Mouse (Mus musculus) T-cell, adult 2 months (primary cell): ENCODE results near the gene Myo7a.
A peak's percentile ranks its signal among the peaks of the same experiment; 100 is the strongest.

Source experiments
- DNase-seq: peaks from one replicate; pipeline ENCODE4 v3.0.0; 2022; ENCODE audit warnings: low spot score

The Myo7a gene

DNA sequence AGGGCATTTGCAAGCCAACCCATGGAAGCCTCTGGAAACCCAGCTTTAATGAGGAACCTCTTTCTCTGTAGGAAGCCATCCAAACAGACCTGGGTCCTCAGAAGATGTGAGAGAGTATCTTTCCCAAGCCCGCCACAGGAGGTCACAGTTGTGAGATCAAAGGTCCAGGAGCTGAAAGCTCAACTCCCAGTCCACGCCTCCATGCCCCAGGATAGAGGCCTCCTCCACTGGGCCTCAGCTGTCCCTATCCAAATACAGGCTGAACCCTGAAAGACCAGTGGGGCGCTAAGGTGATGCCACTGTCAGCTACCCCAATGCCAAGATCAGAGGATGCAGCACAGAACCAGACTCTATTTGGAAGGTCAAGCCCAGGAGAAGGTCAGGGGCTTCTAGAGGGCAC, 23.3 kb upstream of the Myo7a start:
- no peak for DNase-seq

DNA sequence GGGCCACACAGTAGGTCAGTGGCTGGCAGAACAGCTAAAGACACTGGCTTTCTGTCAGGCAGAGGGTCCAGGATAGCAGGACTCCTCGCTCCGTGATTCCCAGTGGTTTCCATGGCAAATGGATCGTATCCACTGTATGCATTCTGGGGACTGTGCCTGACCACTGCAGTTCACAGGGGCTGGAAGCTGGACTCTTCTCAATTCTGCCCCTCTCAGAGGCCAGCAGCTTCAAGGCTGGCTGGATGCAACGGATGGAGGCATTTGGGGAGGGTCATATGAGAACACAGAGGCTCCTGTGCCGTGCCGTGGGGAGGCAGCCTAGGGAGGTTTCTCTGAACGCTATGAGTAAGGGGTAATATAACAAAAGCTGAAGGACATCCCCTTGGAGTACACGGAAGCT, 22.9 kb upstream of the Myo7a start:
- DNase-seq, result no peak

DNA sequence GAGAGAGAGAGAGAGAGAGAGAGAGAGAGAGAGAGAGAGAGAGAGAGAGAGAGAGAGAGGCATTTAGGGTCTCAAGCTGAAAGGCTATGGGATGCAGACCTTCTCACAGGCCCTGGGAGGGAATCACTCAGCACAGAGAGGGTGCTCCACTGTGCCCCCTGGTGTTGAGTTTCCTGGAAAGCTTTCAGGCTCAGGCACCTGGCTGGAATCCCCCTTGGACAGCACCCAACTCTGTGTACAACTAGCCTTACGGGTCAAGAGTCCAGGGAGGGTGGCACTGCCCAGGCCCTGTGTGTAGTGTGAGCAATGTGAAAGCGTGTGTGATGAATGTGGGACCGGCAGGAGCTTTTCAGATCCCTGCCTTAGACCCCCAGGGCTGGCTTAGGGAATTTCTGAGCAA, 21.9 kb upstream of the Myo7a start:
- DNase-seq, result no peak

DNA sequence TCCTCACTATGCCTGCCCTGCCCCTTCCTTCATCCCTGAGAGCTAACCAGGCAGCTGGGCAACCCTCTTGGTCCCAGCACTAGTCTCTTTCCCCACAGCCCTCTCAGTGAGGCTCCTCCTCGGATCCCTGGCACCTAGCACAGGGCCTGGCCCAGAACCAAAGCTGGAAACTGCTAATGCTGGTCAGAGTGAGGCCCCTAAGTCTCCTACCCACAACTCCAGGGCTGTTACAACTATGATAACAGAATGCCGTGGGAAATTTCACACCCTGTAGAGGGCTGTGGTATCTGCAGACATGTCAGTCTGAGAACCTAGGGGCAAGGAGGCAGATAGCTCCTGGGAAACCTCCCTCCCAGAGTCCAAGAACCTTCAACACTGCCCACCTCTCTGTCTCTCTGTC, 21.3 kb upstream of the Myo7a start:
- DNase-seq, result no peak

DNA sequence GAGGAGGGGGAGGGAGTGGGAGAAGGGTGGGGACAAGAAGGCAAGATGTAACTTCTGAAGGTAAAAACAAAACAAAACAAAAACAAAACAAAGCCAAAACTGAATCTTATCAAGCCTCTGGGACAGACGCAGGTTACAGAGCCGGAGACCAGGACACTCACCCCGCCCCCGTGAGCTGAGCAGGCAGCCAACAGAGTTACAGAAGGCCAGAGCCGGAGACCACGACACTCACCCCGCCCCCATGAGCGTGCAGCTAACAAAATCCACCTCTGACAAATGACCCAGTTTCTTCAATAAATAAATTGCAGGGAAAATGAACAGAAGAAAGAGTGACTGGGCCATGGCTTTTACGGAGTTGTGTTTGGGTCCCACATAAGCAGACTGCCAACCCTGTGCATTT, 19.9 kb upstream of the Myo7a start:
- DNase-seq, result no peak

DNA sequence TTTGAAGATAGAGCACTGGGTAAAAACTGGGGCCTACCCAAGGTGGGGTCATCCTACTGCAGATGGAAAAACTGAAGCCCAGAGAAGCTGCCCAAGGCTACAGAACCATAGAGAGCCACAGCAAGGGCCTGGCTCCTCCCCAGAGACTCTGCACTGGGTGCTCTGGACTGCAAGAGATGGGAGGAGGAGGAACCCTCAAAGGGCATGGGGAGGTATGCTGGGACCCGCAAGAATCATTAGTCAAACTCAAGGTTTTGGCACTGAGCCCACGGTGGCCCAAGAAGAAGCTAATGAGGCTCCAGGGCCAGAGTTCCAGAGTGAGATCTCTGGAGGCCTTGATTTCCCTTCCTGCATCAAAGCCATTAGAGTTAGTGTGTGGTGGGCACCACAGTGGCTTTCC, 18.7 kb upstream of the Myo7a start:
- no peak for DNase-seq

DNA sequence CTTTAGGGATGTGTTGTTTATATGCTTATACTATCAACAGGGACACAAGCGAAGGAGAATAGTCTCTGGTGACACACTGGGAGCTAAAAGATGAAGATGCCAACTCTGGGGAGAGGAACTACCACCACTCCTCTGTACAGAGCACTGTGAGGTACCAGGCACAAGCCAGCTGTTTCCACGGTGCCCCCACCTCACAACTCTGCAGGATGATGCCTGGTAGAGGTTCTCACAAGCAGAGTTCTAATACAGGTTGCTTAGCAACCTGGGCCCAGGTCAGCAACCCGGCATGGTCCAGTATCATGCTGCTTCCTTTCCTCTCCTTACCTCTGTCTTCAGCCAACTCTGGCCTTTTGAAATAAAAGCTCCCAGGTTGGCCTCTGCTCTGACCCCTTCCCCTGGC, 18.3 kb upstream of the Myo7a start:
- DNase-seq, result no peak

DNA sequence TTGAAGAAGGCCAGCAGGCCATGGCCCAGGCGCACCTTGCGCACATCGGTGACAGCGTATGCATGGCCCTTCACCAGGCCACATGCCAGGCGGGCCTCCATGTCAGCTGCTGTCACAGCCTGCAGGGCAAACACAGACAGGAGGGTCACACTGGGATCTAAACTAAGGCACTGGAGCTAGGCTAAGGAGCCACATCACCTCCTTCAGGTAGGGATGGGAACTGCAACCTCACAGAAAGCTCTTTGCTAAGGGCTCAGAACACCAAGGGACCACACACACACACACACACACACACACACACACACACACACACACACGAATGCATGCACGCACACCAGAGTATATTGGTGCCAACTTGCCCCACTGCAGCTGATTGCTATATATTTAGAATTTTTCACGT, 12.4 kb upstream of the Myo7a start:
- DNase-seq, result no peak

DNA sequence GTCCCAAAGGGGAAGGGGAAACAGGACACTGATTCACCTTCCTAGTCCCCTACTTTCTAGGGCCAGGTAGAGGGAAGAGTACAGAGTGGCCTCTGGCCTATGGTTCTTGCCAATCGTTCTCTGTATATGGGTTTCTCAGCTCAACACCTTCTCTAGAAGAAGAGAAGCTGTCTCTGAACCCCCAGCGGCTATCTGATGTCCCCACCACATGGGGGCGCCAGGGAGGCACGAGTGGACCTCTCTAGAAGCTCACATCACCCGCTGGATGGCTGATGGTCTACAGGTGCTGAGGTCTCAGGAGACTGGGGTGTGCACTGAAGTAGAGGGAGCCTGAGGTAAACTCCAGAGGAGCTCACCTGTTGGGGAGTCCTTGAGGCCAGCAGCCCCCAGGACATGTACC, 6.1 kb upstream of the Myo7a start:
- no peak for DNase-seq

DNA sequence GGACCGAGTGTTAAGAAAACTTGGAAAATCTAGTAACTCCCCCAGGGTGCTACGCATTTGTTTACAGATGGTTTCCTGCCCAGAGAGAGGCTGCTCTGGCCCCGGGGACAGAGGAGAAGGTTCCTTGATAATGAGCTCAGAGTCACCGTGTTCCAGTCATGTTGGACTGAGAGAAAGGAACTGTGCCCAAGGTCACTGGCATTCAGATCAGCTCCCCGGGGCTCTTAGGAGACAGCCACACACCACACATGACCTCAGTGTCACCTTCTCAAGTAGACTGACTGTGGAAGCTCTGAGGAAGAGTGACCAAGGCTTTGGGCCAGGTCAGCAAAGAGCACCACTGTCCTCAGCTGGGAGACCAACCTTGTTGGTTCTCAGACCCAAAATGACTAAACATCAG, 5.4 kb upstream of the Myo7a start:
- no peak for DNase-seq

DNA sequence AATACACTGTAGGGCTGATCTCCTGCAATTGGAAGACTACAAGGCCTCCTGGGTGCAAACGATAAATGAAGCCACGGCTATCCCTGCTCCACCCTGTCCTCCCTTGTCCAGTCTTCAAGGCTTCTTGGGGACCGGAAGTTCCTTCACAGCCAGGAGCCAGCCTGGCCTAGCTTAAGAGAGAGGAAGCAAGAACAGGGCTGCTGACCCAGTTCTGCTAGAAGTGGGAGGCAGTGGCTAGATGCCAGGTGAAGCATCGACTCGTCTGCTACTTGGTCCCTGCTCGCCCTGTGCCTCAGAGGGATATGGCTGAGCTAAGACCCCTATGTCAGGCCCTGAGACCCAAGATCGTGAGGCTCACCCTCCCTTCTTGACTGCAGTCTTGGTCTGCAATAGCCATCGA, 2.3 kb upstream of the Myo7a start:
- DNase-seq, result no peak

DNA sequence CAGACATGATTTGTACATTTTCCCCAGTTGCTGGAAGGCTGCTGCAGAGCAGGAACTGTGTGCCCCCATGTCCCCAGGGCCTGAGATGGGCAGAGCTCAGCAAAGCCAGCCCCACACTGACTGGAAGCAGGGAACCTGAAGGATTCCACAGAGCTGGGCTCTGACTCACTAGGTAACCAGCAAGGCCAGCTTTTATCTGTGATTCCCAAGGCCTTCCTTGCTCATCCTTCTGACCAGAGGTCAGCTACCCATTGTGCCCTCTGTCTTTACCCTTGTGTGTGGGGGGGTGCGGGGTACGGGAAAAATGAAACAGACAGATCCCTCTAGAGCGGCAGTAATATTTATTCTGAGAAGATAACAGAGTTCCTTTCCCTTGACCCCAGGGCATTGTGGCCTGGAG, 1.9 kb upstream of the Myo7a start:
- no peak for DNase-seq

DNA sequence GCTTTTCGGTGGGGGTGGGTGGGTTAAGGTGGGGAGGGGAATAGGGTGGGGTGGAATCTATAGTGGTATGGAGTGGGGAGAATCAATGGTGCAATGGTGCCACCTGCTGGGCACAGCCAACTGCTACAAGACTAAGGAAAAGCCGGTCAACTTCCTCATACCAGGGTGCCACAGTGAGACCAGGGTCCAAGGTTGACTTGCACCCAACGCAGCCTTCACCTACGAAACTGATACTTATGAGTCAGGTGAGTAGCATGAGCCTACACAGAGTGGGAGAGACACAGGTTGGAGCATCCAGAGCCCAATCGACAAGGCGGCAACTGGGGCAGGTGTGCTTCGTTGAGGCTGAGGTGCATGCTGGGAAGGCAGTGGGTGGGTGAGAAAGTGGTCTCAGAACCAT, 1.0 kb upstream of the Myo7a start:
- peak; percentile 64 for DNase-seq

DNA sequence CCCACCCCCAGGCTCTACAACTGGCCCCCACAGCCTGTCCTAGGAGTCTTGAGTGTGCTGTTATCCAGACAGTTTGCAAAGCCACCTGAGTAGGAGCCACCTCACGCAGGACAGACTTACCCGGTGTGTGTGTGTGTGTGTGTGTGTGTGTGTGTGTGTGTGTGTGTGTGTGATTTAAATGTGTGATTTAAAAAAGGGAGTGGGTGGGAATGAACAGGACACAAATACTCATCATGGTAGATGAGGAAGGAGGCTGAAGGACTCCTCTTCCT, 573 bp upstream of the Myo7a start:
- DNase-seq, result no peak

DNA sequence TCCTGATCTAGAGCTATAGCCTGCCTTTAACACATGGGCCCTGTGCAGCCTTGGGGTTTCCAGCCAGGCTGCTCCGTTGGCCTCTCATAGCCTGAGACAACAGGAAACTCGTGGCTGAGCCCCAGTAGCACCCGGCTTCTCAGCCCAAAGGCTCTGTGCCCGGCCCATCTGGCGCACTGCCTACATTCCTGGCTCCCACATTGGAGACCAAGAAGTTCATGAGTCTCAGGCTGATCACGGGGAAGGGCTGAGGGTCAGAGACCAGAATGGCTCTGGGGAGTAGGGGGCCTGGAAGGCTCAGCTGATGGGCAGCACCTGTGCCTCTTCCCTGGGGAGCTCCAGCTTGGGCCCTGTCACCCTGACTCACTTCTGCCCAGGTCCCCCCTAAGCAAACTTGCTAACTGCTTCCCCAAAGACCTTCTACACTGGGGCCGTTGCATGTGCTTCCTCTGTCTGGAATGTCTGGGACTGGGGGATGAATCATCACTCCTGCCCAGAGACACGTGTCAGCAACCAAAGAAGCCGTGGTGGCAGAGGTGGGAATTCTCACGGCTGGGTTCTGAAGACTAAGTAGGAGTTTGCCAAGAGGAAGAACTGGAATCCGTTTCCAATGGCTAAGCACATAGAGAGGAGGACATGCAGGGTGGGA, 2.2 kb downstream of the Myo7a start:
- no peak for DNase-seq

DNA sequence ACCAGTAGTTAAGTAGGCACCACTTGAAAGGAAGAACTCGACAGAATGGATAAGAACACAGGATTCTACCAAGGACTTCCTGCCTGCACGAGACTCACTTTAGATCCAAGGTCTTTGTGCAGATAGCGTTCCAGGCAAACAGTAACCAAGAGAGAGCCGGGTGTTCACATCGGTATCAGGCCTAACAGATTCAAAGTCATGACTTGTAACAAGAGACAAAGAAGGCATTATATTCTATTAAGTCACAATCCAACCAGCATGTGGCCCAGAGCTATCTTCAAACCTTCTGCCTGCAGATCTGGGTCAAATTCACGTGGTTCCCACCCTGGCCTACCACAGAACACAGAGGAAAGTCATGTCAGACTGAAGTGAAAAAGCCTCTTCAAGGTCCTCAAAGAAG, 4.7 kb downstream of the Myo7a start:
- no peak for DNase-seq

DNA sequence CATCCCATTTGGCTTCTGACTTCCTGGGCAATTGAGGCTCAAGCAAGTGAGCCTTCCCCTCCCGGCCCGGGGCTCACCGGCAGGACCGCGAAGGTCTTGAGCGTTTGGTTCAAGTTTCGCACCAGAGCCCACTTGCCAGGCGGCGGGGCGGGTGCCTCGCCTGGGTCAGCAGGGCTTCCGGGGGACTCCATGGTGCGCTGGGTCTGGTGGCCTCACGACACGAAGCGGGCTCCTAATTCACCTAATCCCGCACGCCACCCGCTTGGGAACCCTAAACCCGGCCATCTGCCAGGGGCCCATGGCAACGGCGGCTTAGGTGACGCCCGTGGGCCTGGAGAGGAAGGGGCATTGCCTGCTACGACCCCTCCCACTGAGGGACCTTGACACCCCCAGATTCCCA, 8.1 kb downstream of the Myo7a start:
- DNase-seq, result no peak

DNA sequence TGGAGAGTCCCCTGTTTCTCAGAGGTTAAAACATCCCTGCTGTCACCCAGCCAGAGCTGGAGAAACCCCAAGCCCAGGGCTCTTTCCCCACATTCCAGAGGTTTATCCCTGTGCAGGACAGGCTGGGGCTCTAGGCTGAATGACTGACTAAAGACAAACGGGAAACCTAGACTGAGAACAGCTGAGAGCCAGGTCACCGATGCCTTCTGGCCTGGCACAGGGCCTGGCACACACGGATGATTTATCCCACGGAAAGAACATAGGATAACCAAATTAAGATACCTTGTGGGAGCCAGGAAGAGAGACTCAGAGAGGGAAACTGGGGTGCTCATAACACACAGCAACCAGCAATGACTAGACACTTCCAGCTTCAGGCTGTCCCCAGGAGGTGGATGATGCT, 9.6 kb downstream of the Myo7a start:
- DNase-seq, result no peak

DNA sequence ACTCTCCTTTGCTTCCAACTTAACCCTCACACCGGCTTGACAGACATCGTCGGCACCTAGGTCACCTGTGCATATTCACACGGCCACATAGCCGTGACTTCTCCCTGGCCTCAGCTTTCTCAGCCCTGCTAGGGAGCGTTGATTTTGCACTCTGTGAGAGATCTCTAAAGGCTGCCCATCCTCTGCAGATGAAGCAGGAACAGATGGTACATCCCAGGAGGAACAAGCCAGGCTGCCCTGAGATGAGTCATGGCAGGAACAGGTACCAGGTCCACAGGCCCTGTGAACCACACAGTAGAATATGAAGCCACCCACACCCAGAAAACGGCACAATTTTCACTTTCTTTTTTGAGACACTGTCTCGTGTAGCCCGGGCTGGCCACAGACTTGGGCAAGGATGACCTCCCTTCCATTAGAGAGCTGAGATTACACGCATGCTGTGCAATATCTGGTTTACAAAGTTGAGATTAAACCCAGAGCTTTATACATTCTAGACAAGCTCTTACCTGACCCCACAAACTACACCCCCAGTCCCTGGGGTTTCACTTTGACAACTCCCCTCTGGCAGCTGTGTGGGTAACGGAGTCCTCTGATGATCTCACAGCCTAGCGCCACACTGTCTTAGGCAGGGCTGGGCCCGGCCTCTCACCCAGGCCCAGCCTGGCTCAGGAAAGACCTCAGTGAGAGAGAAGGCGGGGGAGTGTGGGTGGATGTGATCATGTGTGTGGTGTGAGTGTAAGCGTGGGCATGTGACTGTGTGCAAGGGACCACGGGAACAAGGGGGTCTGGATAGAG, 10.5 kb downstream of the Myo7a start:
- DNase-seq, result peak; percentile 58

DNA sequence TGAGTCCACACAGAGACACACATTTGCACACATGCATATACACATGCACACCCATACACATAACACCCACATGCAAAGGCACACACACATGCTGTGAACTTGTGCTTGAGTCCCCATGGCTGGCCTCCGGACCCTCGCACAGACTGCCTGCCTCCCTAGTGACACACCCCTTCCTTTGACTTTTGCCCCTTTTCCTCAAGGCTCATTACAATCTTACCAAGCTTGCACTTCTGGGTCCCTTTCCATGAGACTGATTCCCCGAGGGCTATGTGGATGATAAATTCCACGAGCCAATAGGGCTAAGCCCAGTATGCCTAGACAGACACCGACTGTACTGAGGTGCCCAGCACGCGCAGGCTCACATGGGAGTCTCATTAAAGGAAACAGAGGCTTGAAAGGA, 13.1 kb downstream of the Myo7a start:
- DNase-seq, result no peak

DNA sequence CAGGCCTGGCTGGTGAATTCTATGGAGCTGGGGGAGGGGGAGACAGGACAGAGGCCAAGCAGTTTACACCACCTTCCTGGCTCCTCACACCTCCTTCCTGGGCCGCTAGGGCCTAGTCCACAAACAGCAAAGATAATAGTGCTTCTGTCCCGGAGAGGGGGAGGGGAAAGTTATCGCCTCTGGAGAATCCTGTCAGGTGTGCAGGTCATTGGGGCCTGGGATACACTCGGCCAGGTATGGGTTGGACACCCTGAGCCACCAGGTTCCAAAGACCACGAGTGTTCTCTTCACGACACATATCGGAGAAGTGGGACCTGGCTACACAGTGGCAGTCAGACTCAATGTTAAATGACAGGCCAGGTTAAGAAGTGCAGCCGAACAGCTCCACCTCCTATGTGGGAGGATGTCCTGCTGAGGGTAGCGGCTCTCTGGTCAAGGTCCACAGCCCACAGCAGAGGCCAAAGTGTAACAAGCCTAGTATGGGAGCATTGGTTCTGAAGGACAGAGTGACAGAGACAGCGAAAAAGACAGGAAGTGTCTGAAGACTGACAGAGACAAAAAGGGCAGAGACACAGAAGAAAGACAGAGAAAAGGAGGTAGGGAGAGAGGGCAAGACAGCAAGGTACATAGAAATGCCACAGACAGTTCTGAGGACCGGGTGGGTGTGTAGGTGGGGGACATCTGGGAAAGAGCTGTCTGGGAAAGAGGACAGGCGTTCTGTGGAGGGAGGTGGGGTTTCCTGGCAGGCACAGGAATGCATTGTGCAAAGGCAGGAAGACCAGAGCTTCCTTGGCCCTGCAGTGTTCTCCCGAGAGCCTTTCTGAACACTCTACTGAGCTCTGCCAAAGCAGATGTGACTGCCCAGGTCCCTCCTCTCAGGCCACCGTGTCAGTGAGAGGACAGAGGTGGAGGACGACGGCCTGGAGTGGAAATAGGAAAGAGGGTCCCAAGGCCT, 14.6 kb downstream of the Myo7a start:
- DNase-seq, result no peak

DNA sequence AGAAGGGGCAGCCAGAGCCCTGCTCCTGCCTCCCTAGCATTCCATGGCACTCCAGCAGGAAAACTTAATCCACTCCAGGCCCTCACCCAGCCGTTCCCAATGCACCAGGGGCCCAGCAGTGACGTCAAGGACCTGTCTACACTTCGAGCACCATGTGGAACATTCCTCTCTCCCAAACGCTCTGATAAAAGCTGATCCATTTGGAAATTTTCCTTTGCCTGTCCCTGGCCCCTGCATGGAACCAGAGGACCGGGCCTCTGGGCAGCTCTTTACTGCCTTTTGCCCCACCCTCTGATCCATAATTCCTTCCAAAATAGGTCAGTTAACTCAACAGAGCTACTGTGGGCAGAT, 15.4 kb downstream of the Myo7a start:
- DNase-seq, result no peak
